Mouse (Mus musculus) E14TG2a.4 (cell line): ENCODE results near the gene Arhgef28.

Source experiments
- H3K27me3 ChIP-seq: 2 replicates; pipeline ENCODE4 v1.6.1; 2014; ENCODE audit warnings: low read length, control low read depth; ENCODE audit not compliant: insufficient read depth
- H3K36me3 ChIP-seq: 2 replicates; pipeline ENCODE4 v1.6.1; 2014; ENCODE audit warnings: low read length, control low read depth; ENCODE audit not compliant: insufficient read depth
- H3K4me1 ChIP-seq: replicated peaks from 2 replicates; pipeline ENCODE4 v1.6.1; 2014; ENCODE audit warnings: low read depth, low read length, control low read depth
- H3K4me3 ChIP-seq: replicated peaks from 2 replicates; pipeline ENCODE4 v1.5.1; 2014; ENCODE audit warnings: mild to moderate bottlenecking, low read length
- H3K9me3 ChIP-seq: 2 replicates; pipeline ENCODE4 v1.6.1; 2014; ENCODE audit warnings: low read length, control low read depth
- CTCF ChIP-seq: conservative IDR thresholded peaks from 2 replicates; pipeline ENCODE4 v1.5.1; 2014; ENCODE audit warnings: low read length
- NANOG ChIP-seq: IDR thresholded peaks from 2 replicates; pipeline ENCODE4 v1.6.1; 2014; ENCODE audit warnings: borderline replicate concordance, low read length, mixed read lengths
- POU5F1 ChIP-seq: IDR thresholded peaks from 2 replicates; pipeline ENCODE4 v1.6.1; 2014; ENCODE audit warnings: low read length, borderline replicate concordance

Arhgef28 gene

GRCm38 (mm10) chr13:98147532-98147931, 58.7 kb downstream of the Arhgef28 start:
- H3K36me3 ChIP-seq, result no peaks in the 10 kb centered on the region
- no peak overlapping the region for H3K4me3 ChIP-seq
- no peaks in the 10 kb centered on the region for H3K27me3 ChIP-seq
- TF ChIP-seq NANOG (no peak), CTCF (no peak), POU5F1 (no peak)
- peaks cover 3% of the 10 kb centered on the region; the same call in 1 of the 2 replicates for H3K4me1 ChIP-seq
- no peaks in the 10 kb centered on the region; the same call in 1 of the 2 replicates for H3K9me3 ChIP-seq

GRCm38 (mm10) chr13:98146573-98147160, 59.6 kb downstream of the Arhgef28 start:
- no peaks in the 10 kb centered on the region; the same call in 1 of the 2 replicates for H3K9me3 ChIP-seq
- H3K27me3 ChIP-seq, result no peaks in the 10 kb centered on the region
- TF ChIP-seq POU5F1 (no peak), CTCF (no peak), NANOG (no peak)
- peaks cover 3% of the 10 kb centered on the region; the same call in 1 of the 2 replicates for H3K4me1 ChIP-seq
- H3K4me3 ChIP-seq, result no peak overlapping the region
- no peaks in the 10 kb centered on the region for H3K36me3 ChIP-seq

- Histone ChIP-seq H3K27me3 (no peaks in the 10 kb centered on the region), H3K4me3 (no peak overlapping the region), H3K4me1 (peaks cover 5% of the 10 kb centered on the region; the same call in 1 of the 2 replicates), H3K36me3 (no peaks in the 10 kb centered on the region), H3K9me3 (no peaks in the 10 kb centered on the region)
- TF ChIP-seq POU5F1 (no peak), CTCF (no peak), NANOG (no peak)
Observed at GRCm38 (mm10) chr13:98145310-98145709, 60.9 kb downstream of the Arhgef28 start.

- Histone ChIP-seq H3K4me1 (peaks cover 5% of the 10 kb centered on the region; the same call in 1 of the 2 replicates), H3K36me3 (no peaks in the 10 kb centered on the region), H3K27me3 (no peaks in the 10 kb centered on the region), H3K4me3 (no peak overlapping the region), H3K9me3 (no peaks in the 10 kb centered on the region)
- TF ChIP-seq NANOG (no peak), POU5F1 (no peak), CTCF (no peak)
Observed at GRCm38 (mm10) chr13:98143000-98143399, 63.2 kb downstream of the Arhgef28 start.

- Histone ChIP-seq H3K9me3 (no peaks in the 10 kb centered on the region), H3K36me3 (no peaks in the 10 kb centered on the region), H3K4me1 (peaks cover 20% of the 10 kb centered on the region), H3K4me3 (no peak overlapping the region; the same call in 1 of the 2 replicates), H3K27me3 (peaks cover under 1% of the 10 kb centered on the region; the same call in 1 of the 2 replicates)
- TF ChIP-seq CTCF, result no peak
- TF ChIP-seq NANOG, result no peak
- no peak for TF ChIP-seq POU5F1
Observed at GRCm38 (mm10) chr13:98140626-98141025, 65.6 kb downstream of the Arhgef28 start.

GRCm38 (mm10) chr13:98138786-98139185, 67.5 kb downstream of the Arhgef28 start:
- Histone ChIP-seq H3K4me3 (no peak overlapping the region), H3K27me3 (peaks cover 6% of the 10 kb centered on the region; the same call in 1 of the 2 replicates), H3K36me3 (no peaks in the 10 kb centered on the region), H3K4me1 (peaks cover 21% of the 10 kb centered on the region), H3K9me3 (no peaks in the 10 kb centered on the region)
- TF ChIP-seq CTCF, result no peak
- TF ChIP-seq NANOG, result no peak
- TF ChIP-seq POU5F1, result no peak

- no peaks in the 10 kb centered on the region for H3K36me3 ChIP-seq
- no peak for TF ChIP-seq NANOG
- peaks cover 20% of the 10 kb centered on the region for H3K4me1 ChIP-seq
- H3K27me3 ChIP-seq, result peaks cover 6% of the 10 kb centered on the region; the same call in 1 of the 2 replicates
- no peaks in the 10 kb centered on the region for H3K9me3 ChIP-seq
- H3K4me3 ChIP-seq, result peak overlapping the region; percentile 56
Observed at GRCm38 (mm10) chr13:98135890-98136555, 70.2 kb downstream of the Arhgef28 start.

GRCm38 (mm10) chr13:98132951-98133350, 73.3 kb downstream of the Arhgef28 start:
- TF ChIP-seq NANOG (no peak), POU5F1 (no peak), CTCF (no peak)
- Histone ChIP-seq H3K4me3 (no peak overlapping the region), H3K36me3 (no peaks in the 10 kb centered on the region), H3K27me3 (peaks cover 6% of the 10 kb centered on the region; the same call in 1 of the 2 replicates), H3K4me1 (peaks cover 18% of the 10 kb centered on the region), H3K9me3 (no peaks in the 10 kb centered on the region)
